Mouse (Mus musculus): ENCODE measurements at regions not wholly inside any gene's neighbourhood (a gene's known extent, or its start where the extent isn't known, plus 50 kb on each side); places are given as distances from the start of the nearest gene placed in this dataset.

DNA sequence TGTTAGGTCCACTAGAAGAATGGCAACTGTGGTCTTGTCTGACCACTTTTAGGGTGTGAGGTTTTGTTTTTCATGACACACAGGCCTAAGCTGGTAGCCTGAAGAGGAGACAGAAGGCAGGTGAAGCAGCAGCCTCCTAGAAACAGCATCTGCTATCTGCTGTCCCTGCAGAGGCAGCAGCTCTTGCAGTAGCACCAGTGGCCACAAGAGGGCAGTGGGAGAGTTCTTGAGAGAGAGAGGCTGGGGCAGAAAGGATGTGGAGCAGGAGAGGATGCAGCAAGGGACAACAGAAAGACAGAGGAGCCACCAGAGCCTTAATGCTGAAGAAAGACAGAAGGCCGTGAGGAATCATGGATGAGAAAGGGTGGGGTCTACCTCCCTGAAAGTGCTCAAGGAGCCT, 88.1 kb upstream of the Usp51 start:
- WGBS, result 35% methylated on average over 1 of the region's 1 CpGs
- Histone ChIP-seq H3K4me1 (ENCODE audit: control insufficient read depth, insufficient read depth, low read length) (no peaks in the 10 kb centered on the region), H3K4me3 (ENCODE audit: insufficient read depth, low read depth, low read length) (no peak overlapping the region), H3K27ac (ENCODE audit: insufficient read depth, low read depth, low read length) (no peak overlapping the region)
- TF ChIP-seq CTCF (IDR thresholded peaks at IDR 0.05; ENCODE audit: insufficient read depth, low read depth, low read length), result peak; percentile 68; the same call in 1 of the 2 replicates
- no peak for TF ChIP-seq POLR2A (IDR thresholded peaks at IDR 0.05; ENCODE audit: insufficient read depth, low read depth, low read length)

DNA sequence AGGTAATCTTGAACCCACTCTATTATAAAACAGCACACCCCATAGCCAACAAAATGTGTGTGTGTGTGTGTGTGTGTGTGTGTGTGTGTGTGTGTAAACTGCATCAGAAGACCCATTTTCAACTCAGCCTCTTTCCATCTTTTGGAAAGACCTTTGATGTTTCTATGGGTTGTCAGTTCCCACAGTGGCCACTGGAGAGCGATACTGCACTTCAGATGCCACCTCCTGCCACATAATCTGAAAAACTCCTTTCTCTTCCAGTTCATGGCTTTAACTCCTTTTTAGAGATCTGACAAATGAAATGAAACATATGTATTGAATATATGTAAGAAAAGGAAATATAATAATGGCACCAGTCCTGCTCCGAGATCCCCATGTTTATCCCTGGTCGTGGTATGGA, 79.3 kb upstream of the Usp51 start:
- H3K27ac ChIP-seq (ENCODE audit: insufficient read depth, low read depth, low read length), result no peak overlapping the region
- TF ChIP-seq POLR2A (IDR thresholded peaks at IDR 0.05; ENCODE audit: insufficient read depth, low read depth, low read length), result no peak
- H3K4me1 ChIP-seq (ENCODE audit: control insufficient read depth, insufficient read depth, low read length), result no peaks in the 10 kb centered on the region
- WGBS, result 46% methylated on average over 3 of the region's 3 CpGs
- no peak overlapping the region for H3K4me3 ChIP-seq (ENCODE audit: insufficient read depth, low read depth, low read length)

DNA sequence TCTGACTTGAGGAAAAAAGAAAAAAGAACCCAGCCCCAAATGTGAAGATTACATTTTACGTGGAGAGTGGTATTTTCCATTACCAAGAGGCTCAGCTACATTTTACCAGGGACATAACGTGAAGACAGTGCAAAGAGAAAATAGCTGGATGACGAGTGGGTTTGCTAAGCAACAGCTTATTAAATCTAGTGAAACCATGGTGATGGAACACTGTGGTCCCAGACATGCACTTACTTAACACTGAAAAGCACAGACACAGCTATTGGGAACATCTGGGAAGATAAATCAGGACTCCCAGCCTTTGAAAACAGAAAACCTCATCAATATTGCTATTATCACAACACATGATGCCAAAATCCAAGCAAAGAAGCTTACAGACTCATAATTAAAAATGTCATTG, 60.1 kb upstream of the Usp51 start:
- H3K4me3 ChIP-seq (ENCODE audit: insufficient read depth, low read depth, low read length), result no peak overlapping the region
- H3K27ac ChIP-seq (ENCODE audit: insufficient read depth, low read depth, low read length), result no peak overlapping the region
- H3K4me1 ChIP-seq (ENCODE audit: control insufficient read depth, insufficient read depth, low read length), result no peaks in the 10 kb centered on the region
- no peak for TF ChIP-seq CTCF (IDR thresholded peaks at IDR 0.05; ENCODE audit: insufficient read depth, low read depth, low read length)
- 22% methylated on average over 3 of the region's 3 CpGs for WGBS

All from olfactory bulb, adult 2 months (tissue).